Mouse (Mus musculus) kidney, adult 2 months (tissue): ENCODE data around the gene Pisd. TPM values are rescaled to one million over a fixed set of nuclear protein-coding genes. Genes with fewer than 3 reads are reported as not detected.
"Not testable (repeated sequence)": the region's sequence is repeated elsewhere in the genome, so short reads cannot be mapped to it uniquely, and the experiment has no call there.

Source experiments
- DNase-seq: peaks from one replicate; pipeline ENCODE4 v3.0.0; 2021
- H3K27ac ChIP-seq: fragments of 200-500 bp; 2 replicates; pipeline ENCODE4 v1.5.1; 2012; ENCODE audit warnings: low read depth, low read length, control low read depth, inconsistent platforms; ENCODE audit not compliant: insufficient read depth
- H3K27me3 ChIP-seq: fragments of 200-500 bp; replicated peaks from 2 replicates; pipeline ENCODE4 v1.6.1; 2012; ENCODE audit warnings: mild to moderate bottlenecking, moderate library complexity, low read length, inconsistent platforms; ENCODE audit not compliant: control insufficient read depth, insufficient read depth
- H3K36me3 ChIP-seq: fragments of 200-500 bp; 2 replicates; pipeline ENCODE4 v1.6.1; 2012; ENCODE audit warnings: mild to moderate bottlenecking, moderate library complexity, low read length, inconsistent platforms; ENCODE audit not compliant: control insufficient read depth, insufficient read depth
- H3K4me1 ChIP-seq: fragments of 200-500 bp; 2 replicates; pipeline ENCODE4 v1.6.1; 2011; ENCODE audit warnings: low read length; ENCODE audit not compliant: control insufficient read depth, insufficient read depth
- H3K4me3 ChIP-seq: fragments of 200-500 bp; 2 replicates; pipeline ENCODE4 v1.5.1; 2011; ENCODE audit warnings: mild to moderate bottlenecking, low read depth, low read length, control low read depth; ENCODE audit not compliant: insufficient read depth
- CTCF ChIP-seq: fragments of 200-500 bp; conservative IDR thresholded peaks from 2 replicates; pipeline ENCODE4 v1.5.1; 2011; ENCODE audit warnings: low read depth, mild to moderate bottlenecking, control low read depth, low read length, moderate library complexity, mixed read lengths; ENCODE audit not compliant: insufficient read depth, insufficient read length
- POLR2A ChIP-seq: fragments of 200-500 bp; IDR thresholded peaks from one replicate; pipeline ENCODE4 v1.6.1; 2011; ENCODE audit warnings: low read depth, low read length, control low read depth
- WGBS: fragments of 180-500 bp; shearing (Covaris S2); methylation state at CpG from one replicate; pipeline ENCODE4 v1.1.7; 2018; 5-methylcytosine and 5-hydroxymethylcytosine counted together
- polyA plus RNA-seq: library from polyadenylated mRNA; depleted of rRNA; stranded (reverse); fragments of >200 nt; gene quantifications from 2 replicates; pipeline ENCODE4 v1.2.3, GENCODE M21; 2012

The Pisd gene
- polyA plus RNA-seq, 1 experiment = 54.8 TPM

DNA sequence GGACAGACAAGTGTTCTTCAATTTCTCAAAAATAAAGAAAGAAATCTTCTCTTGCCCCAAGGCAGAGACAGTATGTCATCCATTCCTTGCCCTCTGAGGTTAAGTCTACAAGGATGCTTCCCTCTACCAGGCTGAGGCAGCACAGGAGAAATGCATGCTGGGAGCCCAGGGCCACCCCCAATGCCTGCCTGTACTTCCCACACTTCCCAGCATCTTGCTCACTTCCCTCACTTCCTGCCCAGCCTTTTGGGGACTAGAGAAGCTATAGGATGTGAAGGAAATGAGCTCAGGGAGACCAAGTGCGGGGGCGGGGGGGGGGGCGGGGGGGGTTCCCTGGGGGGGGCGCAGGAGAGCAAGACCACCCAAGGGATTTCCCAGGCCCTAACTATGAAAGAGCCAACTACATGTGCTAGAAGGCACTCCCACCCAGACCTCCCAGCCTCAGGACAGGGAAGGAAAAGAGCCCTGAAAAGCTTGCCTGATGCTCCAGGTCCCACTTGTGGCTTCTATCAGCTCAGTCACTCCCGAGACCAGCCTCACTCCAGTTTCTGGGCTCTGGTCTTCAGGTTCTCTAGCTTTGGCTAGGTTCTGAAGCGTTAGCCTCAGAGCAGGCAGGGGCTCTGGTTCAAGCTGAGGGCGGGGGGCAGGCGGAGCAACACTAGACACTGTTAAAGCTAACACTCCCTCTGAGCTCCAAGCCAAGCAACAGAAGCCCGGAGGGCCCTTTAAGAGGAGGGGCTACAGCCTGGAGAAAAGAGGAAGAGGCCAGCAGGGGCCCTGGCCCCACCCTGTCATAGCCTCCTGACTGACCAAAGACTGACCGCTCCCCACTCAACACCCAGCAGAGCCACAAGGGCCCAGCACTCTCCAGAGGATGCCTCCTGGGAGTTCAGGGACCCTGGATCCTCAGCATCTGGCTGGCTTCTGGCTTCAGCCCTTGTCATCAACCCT is 39.5 kb downstream of the Pisd start:
- TF ChIP-seq CTCF = no peak
- peak; percentile 32 for TF ChIP-seq POLR2A
- Histone ChIP-seq H3K4me3 (peak overlapping the region; percentile 52), H3K27me3 (no peaks in the 10 kb centered on the region), H3K4me1 (peaks cover 6% of the 10 kb centered on the region; the same call in 1 of the 2 replicates), H3K27ac (peak overlapping the region; percentile 62), H3K36me3 (no peaks in the 10 kb centered on the region)
- WGBS = 12% methylated on average over 10 of the region's 10 CpGs
- peak; percentile 89 for DNase-seq

DNA sequence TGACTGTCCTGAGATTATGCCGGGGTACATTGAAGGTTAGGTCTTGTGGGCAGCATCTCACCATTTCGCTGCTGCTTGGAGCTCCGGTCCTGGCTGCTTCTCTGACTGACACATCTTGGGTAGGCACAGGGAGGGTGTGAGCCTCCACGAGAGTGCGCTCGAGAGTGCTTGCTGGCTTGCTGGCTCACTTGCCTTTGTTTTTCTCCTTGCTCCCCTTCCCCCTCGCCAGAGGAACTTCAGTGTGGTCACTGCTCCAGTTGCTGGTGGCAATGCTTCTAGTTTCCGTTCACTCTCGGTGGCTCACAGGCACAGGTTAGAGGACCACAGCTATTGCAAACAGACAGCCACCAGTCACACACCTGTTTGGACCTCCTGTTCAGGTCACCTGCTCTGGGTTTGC is 43.3 kb downstream of the Pisd start:
- no peaks in the 10 kb centered on the region for H3K27me3 ChIP-seq
- TF ChIP-seq CTCF = peak; percentile 29; the same call in 1 of the 2 replicates
- no peak for TF ChIP-seq POLR2A
- no peaks in the 10 kb centered on the region for H3K36me3 ChIP-seq
- H3K27ac ChIP-seq = no peak overlapping the region
- no peak overlapping the region for H3K4me3 ChIP-seq
- H3K4me1 ChIP-seq = peaks cover 5% of the 10 kb centered on the region; the same call in 1 of the 2 replicates
- peak; percentile 4 for DNase-seq
- 57% methylated on average over 9 of the region's 9 CpGs for WGBS

DNA sequence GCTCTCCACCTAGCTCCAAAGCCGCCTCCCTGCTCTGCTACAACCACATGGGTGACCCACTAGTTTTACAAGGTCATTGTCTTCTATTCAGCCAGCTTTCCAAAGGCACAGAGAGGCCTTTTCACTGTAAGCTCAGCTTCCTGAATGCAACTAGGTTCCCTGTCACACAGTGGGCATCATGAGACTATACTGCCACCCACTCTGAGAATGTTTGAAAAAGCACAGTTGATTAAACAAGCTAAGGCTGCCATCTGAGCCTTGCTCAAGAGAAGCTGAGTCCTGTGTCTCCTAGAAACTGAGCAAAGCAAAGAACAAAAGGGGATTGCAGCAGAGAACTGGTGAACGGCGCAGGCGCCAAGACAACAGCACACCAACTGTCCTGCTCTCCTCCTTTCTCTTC is 44.1 kb downstream of the Pisd start:
- not testable (repeated sequence) for H3K36me3 ChIP-seq, H3K27me3 ChIP-seq, H3K4me1 ChIP-seq, H3K27ac ChIP-seq, H3K4me3 ChIP-seq, DNase-seq
- 87% methylated on average over 4 of the region's 4 CpGs for WGBS

DNA sequence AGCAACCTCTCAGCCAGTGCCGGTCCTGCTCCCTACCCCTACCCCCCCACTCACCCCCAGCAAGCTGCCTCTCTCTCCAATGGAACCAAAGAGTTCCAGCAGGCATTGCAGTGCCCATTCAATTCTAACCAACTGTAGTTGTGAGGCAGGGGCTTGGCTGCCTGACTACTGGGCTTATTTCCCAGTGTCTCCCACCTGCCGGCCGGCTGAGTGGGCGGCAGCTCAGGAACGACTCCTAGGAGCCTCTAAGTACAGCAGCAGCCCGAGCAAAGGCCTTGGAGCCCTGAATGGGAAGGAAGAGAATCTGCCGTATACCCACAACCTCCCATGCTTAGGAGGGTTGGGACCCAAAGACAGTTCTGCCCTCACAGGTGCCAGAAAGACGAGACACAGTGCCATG is 44.6 kb downstream of the Pisd start:
- H3K4me1 ChIP-seq, DNase-seq, H3K27ac ChIP-seq, H3K27me3 ChIP-seq, H3K4me3 ChIP-seq, H3K36me3 ChIP-seq: not testable (repeated sequence)
- 86% methylated on average over 8 of the region's 8 CpGs for WGBS

DNA sequence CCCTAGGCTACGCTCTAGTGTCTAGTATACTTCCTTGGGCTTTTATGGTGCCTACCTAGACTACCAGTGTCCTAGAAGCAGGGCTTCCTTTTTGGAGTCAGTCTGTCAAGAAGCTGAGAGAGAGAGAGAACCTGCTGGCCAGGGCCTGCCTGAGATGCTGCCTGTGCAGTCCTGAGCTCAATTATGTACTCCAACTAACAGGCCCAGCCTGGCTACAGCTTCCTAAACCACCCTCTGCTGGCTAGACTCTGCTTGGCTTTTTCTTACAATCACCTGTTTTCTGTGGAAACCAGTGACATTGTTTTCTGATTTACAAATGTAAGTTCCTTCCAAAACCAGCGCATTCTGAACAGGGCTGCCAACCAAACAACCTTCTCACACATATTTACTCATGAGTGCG is 45.3 kb downstream of the Pisd start:
- TF ChIP-seq POLR2A (no peak), CTCF (no peak)
- H3K27ac ChIP-seq = no peak overlapping the region

DNA sequence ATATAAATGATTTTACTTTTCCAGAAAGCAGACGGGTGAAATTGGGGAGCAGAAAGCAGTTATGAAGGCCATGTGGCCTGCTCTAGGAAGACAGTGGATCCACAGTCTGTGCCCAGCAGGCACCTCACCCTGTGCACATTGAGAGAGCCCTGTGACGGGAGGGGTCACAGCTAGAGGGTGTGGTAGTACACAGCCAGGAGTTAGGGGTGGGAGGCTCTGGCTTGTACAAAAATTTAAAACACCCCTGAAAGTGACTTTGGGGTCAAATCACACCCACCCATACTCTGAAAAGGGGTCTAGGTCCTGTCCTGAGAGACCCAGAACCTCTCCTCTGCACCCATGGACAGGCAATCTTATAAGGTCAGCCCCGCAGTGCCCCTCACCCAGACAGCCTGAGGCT is 48.7 kb downstream of the Pisd start:
- WGBS = 89% methylated on average over 3 of the region's 3 CpGs
- not testable (repeated sequence) for H3K27ac ChIP-seq, H3K4me3 ChIP-seq, H3K36me3 ChIP-seq, DNase-seq, H3K4me1 ChIP-seq, H3K27me3 ChIP-seq

More for the DNA sequence above, 45.3 kb downstream of the Pisd start:
- 97% methylated on average over 3 of the region's 3 CpGs for WGBS
- Histone ChIP-seq H3K4me1 (peaks cover 4% of the 10 kb centered on the region; the same call in 1 of the 2 replicates), H3K4me3 (no peak overlapping the region), H3K36me3 (no peaks in the 10 kb centered on the region), H3K27me3 (no peaks in the 10 kb centered on the region)
- DNase-seq = no peak

DNA sequence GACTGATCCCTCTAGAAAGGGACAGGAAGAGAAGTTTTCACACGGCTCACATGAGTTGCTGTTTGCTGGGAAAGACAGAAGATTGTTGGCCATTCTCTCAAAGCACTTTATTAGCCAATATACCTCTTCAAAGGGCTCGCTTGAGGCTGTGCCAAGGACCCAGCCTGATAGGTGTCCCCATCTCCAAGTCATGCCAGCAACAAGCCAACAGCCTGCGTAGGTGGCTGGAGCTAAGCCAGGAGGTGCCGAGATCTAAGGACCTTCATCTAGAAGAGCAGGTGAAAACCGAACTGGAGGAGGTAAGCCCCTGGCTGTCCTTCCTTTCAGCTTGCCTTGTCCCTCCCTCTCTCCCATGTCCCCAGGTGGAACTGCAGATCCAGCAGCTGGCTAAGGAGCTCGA is 49.7 kb downstream of the Pisd start:
- TF ChIP-seq POLR2A (no peak), CTCF (no peak)
- no peak for DNase-seq
- 91% methylated on average over 6 of the region's 6 CpGs for WGBS

DNA sequence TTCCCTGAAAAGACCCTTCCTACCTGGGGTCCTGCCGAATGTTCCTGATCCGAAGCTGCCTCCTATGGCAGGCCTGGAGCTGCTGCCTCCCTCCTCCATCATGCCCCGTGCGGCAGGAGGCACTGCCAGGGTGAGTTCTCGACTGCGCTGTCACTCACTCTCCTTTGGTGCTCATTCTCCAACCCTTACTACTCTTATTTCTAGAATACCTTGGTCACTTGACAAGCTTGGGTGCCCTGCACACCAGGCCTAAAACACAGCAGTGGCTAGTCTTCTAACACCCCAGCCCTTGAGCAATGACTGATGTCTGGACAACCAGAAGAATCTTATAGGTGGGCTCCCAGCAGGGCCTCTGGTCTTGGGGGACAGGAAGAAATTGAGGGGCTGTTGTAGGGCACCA is 51.6 kb downstream of the Pisd start:
- H3K27me3 ChIP-seq, H3K4me1 ChIP-seq, H3K36me3 ChIP-seq, H3K27ac ChIP-seq, DNase-seq, H3K4me3 ChIP-seq: not testable (repeated sequence)
- 98% methylated on average over 6 of the region's 6 CpGs for WGBS

More for the DNA sequence above, 49.7 kb downstream of the Pisd start:
- Histone ChIP-seq H3K36me3 (no peaks in the 10 kb centered on the region), H3K4me3 (no peak overlapping the region), H3K27me3 (no peaks in the 10 kb centered on the region), H3K4me1 (no peaks in the 10 kb centered on the region), H3K27ac (no peak overlapping the region)
